Mouse (Mus musculus) intestine, embryonic 15.5 days (tissue): ENCODE results near the gene Zmynd15. TPM values are rescaled to one million over a fixed set of nuclear protein-coding genes. Genes with fewer than 3 reads are reported as not detected.

Experiments used
- ATAC-seq: fragments of 200-750 bp; cut with Nextera tagmentation; 2 replicates; pipeline ENCODE4 v1.8.0; 2017; ENCODE audit warnings: moderate TSS enrichment, moderate library complexity
- H3K27ac ChIP-seq: fragments of 300-500 bp; sonication (generic); 2 replicates; pipeline ENCODE4 v1.5.1; 2015; ENCODE audit warnings: mild to moderate bottlenecking, inconsistent platforms
- H3K27me3 ChIP-seq: fragments of 300-500 bp; sonication (generic); replicated peaks from 2 replicates; pipeline ENCODE4 v1.6.1; 2015; ENCODE audit warnings: inconsistent platforms
- H3K36me3 ChIP-seq: fragments of 300-500 bp; sonication (generic); 2 replicates; pipeline ENCODE4 v1.6.1; 2015; ENCODE audit warnings: inconsistent platforms
- H3K4me1 ChIP-seq: fragments of 300-500 bp; sonication (generic); replicated peaks from 2 replicates; pipeline ENCODE4 v1.6.1; 2015; ENCODE audit warnings: inconsistent platforms
- H3K4me2 ChIP-seq: fragments of 300-500 bp; sonication (generic); replicated peaks from 2 replicates; pipeline ENCODE4 v1.6.1; 2015; ENCODE audit warnings: mild to moderate bottlenecking, inconsistent platforms
- H3K4me3 ChIP-seq: fragments of 300-500 bp; sonication (generic); replicated peaks from 2 replicates; pipeline ENCODE4 v1.5.1; 2015; ENCODE audit warnings: inconsistent platforms
- H3K9ac ChIP-seq: fragments of 300-500 bp; sonication (generic); 2 replicates; pipeline ENCODE4 v1.6.1; 2015; ENCODE audit warnings: inconsistent platforms
- H3K9me3 ChIP-seq: fragments of 300-500 bp; sonication (generic); 2 replicates; pipeline ENCODE4 v1.6.1; 2016; ENCODE audit warnings: inconsistent platforms
- WGBS: fragments of 180-500 bp; shearing (Covaris S2); methylation state at CpG from one replicate; pipeline ENCODE4 v1.1.7; 2015; 5-methylcytosine and 5-hydroxymethylcytosine counted together
- polyA plus RNA-seq: library from polyadenylated mRNA; unstranded; fragments of >200 nt; fragmentation: Nextera tagmentation; extraction: Ambion mirVana; gene quantifications from 2 replicates; pipeline ENCODE4 v1.2.1, GENCODE M21; 2015

Gene Zmynd15
- polyA plus RNA-seq, 1 experiment from 2014 or later, result 0.78 TPM

DNA sequence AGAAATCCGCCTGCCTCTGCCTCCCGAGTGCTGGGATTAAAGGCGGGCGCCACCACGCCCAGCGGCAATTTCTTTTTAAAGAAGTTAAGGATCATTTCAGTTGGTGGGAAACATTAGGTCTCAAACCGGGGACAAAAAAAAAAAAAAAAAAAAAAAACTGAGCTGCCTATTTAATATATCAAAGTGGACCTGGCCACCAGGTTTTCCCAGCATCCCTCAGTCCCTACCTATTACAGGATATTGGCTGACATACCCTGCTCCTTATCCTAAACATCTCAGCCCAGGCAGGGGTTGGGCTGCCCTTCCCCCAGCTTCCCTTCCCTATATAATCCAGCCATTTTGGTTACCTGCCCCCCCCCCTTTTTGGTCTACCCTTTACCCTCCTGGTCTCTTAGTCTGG, 52.6 kb downstream of the Zmynd15 start:
- H3K4me3 ChIP-seq, result no peak overlapping the region
- no peak overlapping the region for H3K27ac ChIP-seq
- 93% methylated on average over 7 of the region's 7 CpGs for WGBS
- H3K4me2 ChIP-seq, result no peak overlapping the region
- no peak for ATAC-seq
- H3K36me3 ChIP-seq, result no peaks in the 10 kb centered on the region
- H3K9me3 ChIP-seq, result no peaks in the 10 kb centered on the region
- H3K27me3 ChIP-seq, result no peaks in the 10 kb centered on the region
- no peak overlapping the region for H3K9ac ChIP-seq
- peaks cover 5% of the 10 kb centered on the region; the same call in 1 of the 2 replicates for H3K4me1 ChIP-seq

DNA sequence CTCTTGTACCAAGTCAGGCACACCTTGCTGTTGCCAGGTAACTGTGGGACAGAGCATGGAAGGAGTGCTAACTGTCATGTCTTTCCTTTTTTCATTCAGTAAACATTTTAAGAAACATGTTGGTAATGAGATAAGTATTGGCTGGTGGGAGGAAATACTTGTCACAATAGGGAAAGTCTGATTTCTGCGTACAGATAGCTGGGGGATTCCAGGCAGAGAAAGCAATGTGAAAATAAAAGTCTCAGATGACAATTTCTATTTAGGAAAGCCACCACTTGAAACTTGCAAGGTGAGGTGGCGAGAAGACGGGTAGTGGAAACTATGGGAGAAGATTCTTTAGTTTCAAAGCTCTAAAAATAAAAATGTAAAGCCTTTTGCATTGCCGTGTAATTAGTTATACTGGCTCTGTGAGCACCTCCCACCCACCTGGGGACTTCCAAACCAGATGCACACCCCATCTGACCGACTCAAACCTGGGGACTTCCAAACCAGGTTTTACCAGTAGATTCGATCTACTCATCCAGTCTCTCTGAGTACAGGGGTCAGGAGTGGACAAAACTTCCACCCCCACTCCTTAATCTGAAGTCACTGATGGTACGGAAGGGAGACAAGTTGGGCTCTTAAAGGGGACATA, 53.6 kb downstream of the Zmynd15 start:
- no peak overlapping the region for H3K27ac ChIP-seq

DNA sequence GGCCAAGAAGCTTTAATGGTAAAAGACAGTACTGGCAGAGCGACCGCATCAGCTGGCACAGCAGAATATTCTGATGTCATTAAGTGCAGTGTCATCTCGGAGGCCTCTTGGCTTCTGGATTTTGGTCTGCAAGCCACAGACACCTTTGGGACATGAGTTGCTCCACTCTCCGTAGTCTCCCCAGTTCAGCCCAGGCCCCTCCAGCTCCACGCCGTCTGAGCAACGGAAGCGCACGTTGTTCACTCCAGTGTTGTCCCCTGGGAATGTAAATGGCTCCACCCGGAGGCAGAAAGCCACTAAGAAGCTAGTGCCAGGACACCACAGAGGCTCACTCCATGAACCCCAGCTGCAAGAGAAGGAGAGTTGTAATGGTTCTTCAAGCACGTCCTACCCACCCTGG, 54.3 kb downstream of the Zmynd15 start:
- no peak overlapping the region for H3K4me3 ChIP-seq
- 57% methylated on average over 11 of the region's 11 CpGs for WGBS
- no peaks in the 10 kb centered on the region for H3K36me3 ChIP-seq
- no peak for ATAC-seq
- no peak overlapping the region for H3K4me2 ChIP-seq
- H3K9ac ChIP-seq, result no peak overlapping the region
- no peaks in the 10 kb centered on the region for H3K9me3 ChIP-seq
- no peaks in the 10 kb centered on the region for H3K27me3 ChIP-seq
- no peak overlapping the region for H3K27ac ChIP-seq
- H3K4me1 ChIP-seq, result peaks cover 5% of the 10 kb centered on the region; the same call in 1 of the 2 replicates

More for the DNA sequence above, 53.6 kb downstream of the Zmynd15 start:
- WGBS, result 82% methylated on average over 7 of the region's 7 CpGs
- H3K4me1 ChIP-seq, result peaks cover 5% of the 10 kb centered on the region; the same call in 1 of the 2 replicates
- no peaks in the 10 kb centered on the region for H3K27me3 ChIP-seq
- H3K9me3 ChIP-seq, result no peaks in the 10 kb centered on the region
- H3K4me2 ChIP-seq, result no peak overlapping the region
- ATAC-seq, result no peak
- no peaks in the 10 kb centered on the region for H3K36me3 ChIP-seq
- no peak overlapping the region for H3K4me3 ChIP-seq
- no peak overlapping the region for H3K9ac ChIP-seq

DNA sequence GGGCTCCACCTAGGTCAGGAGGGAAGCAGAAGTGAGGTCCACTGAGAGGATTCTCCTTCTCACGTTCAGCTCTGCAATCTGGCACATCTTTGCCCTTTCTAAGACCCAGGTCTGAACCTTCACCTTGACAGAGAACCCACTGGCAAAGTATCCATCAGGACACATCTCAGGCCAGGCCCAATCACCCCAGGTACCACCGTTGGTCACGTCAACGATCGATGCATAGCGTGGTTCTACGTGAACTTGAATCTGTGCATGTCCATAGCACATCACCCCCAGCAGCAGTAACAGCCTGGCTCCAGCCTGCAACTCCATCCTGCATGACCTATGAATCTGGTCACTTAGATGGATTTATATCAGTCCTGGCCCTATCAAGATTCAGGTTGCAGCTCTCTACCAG, 55.1 kb downstream of the Zmynd15 start, which contains the start of gene Vmo1:
Vmo1 (minus strand) TSS at position 329 of the 400 bp plus-strand sequence.
- Histone ChIP-seq H3K27ac (no peak within 1 kb of the TSS), H3K4me2 (no peak within 1 kb of the TSS), H3K4me3 (no peak within 1 kb of the TSS), H3K4me1 (peaks cover 11% of the 10 kb centered on the region), H3K9ac (no peak within 1 kb of the TSS), H3K27me3 (no peaks in the 10 kb centered on the region), H3K36me3 (no peaks in the 10 kb centered on the region), H3K9me3 (no peaks in the 10 kb centered on the region)
- 86% methylated on average over 7 of the region's 7 CpGs for WGBS
- ATAC-seq, result no peak

Other genes starting within 250 kb of the Zmynd15 start
- 2.9 and 3.7 TPM in 2 replicates for gene Slc16a11, start 246.7 kb upstream of the Zmynd15 start, polyA plus RNA-seq
- 13.2 and 16.0 TPM in 2 replicates for gene Slc16a13, start 238.4 kb upstream of the Zmynd15 start, polyA plus RNA-seq
- 11.1 and 11.9 TPM in 2 replicates for gene Bcl6b, start 229.6 kb upstream of the Zmynd15 start, polyA plus RNA-seq
- gene 0610010K14Rik, start 221.5 kb upstream of the Zmynd15 start, polyA plus RNA-seq, result 133 and 138 TPM in 2 replicates
- 8.8 and 10.6 TPM in 2 replicates for gene Gm21988, start 219.6 kb upstream of the Zmynd15 start, polyA plus RNA-seq
- gene Rnasek, start 219.6 kb upstream of the Zmynd15 start, polyA plus RNA-seq, result 196 and 226 TPM in 2 replicates
- gene Alox12, start 204.1 kb upstream of the Zmynd15 start, polyA plus RNA-seq, result 2.1 and 2.2 TPM in 2 replicates
- gene Alox12e, start 136.8 kb upstream of the Zmynd15 start, polyA plus RNA-seq, result not detected in 2 replicates
- gene Alox15, start 107.4 kb upstream of the Zmynd15 start, polyA plus RNA-seq, result 0.67 and 0.78 TPM in 2 replicates
- gene Pelp1, start 49.4 kb upstream of the Zmynd15 start, polyA plus RNA-seq, result 31.9 and 32.6 TPM in 2 replicates
- gene Arrb2, start 26.8 kb upstream of the Zmynd15 start, polyA plus RNA-seq, result 13.2 and 15.4 TPM in 2 replicates
- 39.9 and 42.4 TPM in 2 replicates for gene Med11, start 7.5 kb upstream of the Zmynd15 start, polyA plus RNA-seq
- 8.6 and 10.4 TPM in 2 replicates for gene Cxcl16, start 551 bp downstream of the Zmynd15 start, polyA plus RNA-seq
- gene Tm4sf5, start 45.8 kb downstream of the Zmynd15 start, polyA plus RNA-seq, result 179 and 192 TPM in 2 replicates
- gene Vmo1, start 55.2 kb downstream of the Zmynd15 start, polyA plus RNA-seq, result 0.60 and 0.80 TPM in 2 replicates
- gene Gltpd2, start 59.8 kb downstream of the Zmynd15 start, polyA plus RNA-seq, result 1.5 and 2.2 TPM in 2 replicates
- 646 and 704 TPM in 2 replicates for gene Psmb6, start 65.9 kb downstream of the Zmynd15 start, polyA plus RNA-seq
- not detected in 2 replicates for gene Gm40193, start 73.5 kb downstream of the Zmynd15 start, polyA plus RNA-seq
- gene Pld2, start 80.6 kb downstream of the Zmynd15 start, polyA plus RNA-seq, result 10.3 and 11.0 TPM in 2 replicates
- gene Mink1, start 103.4 kb downstream of the Zmynd15 start, polyA plus RNA-seq, result 11.8 and 12.7 TPM in 2 replicates
- not detected in 2 replicates for gene 4930544D05Rik, start 156.4 kb downstream of the Zmynd15 start, polyA plus RNA-seq
- gene Chrne, start 159.8 kb downstream of the Zmynd15 start, polyA plus RNA-seq, result not detected in 2 replicates
- 0.21 and 0.24 TPM in 2 replicates for gene Gp1ba, start 179.7 kb downstream of the Zmynd15 start, polyA plus RNA-seq
- 106 and 107 TPM in 2 replicates for gene Rnf167, start 187.8 kb downstream of the Zmynd15 start, polyA plus RNA-seq
- gene Slc25a11, start 188.0 kb downstream of the Zmynd15 start, polyA plus RNA-seq, result 171 and 180 TPM in 2 replicates
- 2,127 and 2,325 TPM in 2 replicates for gene Pfn1, start 195.2 kb downstream of the Zmynd15 start, polyA plus RNA-seq
- gene Eno3, start 197.8 kb downstream of the Zmynd15 start, polyA plus RNA-seq, result 12.1 and 15.6 TPM in 2 replicates
- gene Spag7, start 210.0 kb downstream of the Zmynd15 start, polyA plus RNA-seq, result 132 and 154 TPM in 2 replicates
- 12.1 and 13.5 TPM in 2 replicates for gene Camta2, start 228.7 kb downstream of the Zmynd15 start, polyA plus RNA-seq
- gene Inca1, start 240.7 kb downstream of the Zmynd15 start, polyA plus RNA-seq, result 1.4 and 1.5 TPM in 2 replicates
- 4.4 TPM in 2 replicates for gene Kif1c, start 241.1 kb downstream of the Zmynd15 start, polyA plus RNA-seq